Mouse (Mus musculus): Measurements from ENCODE around the gene Ttc30b.

GRCm38 (mm10) chr2:75929786-75930444 is 8.5 kb downstream of the Ttc30b start:
- no peak for TF ChIP-seq POLR2A (IDR thresholded peaks at IDR 0.05; ENCODE audit: control insufficient read depth, low read depth, low read length)
- no peak for TF ChIP-seq CTCF (IDR thresholded peaks at IDR 0.05; ENCODE audit: control insufficient read depth, insufficient read depth, insufficient replicate concordance, low read depth, low read length)

Data from testis, adult 2 months (tissue).